Mouse (Mus musculus) forebrain, embryonic 13.5 days (tissue): ENCODE measurements at regions not wholly inside any gene's neighbourhood (a gene's known extent, or its start where the extent isn't known, plus 50 kb on each side); places are given as distances from the start of the nearest gene placed in this dataset.

Experiments
- ATAC-seq: fragments of 200-750 bp; cut with Nextera tagmentation; 2 replicates; pipeline ENCODE4 v1.8.0; 2017
- H3K27ac ChIP-seq: fragments of 300-500 bp; sonication (generic); 2 replicates; pipeline ENCODE4 v1.5.1; 2015; ENCODE audit warnings: inconsistent platforms, mild to moderate bottlenecking, moderate library complexity
- H3K27me3 ChIP-seq: fragments of 300-500 bp; sonication (generic); 2 replicates; pipeline ENCODE4 v1.6.1; 2015; ENCODE audit warnings: mild to moderate bottlenecking, inconsistent platforms
- H3K36me3 ChIP-seq: fragments of 300-500 bp; sonication (generic); 2 replicates; pipeline ENCODE4 v1.6.1; 2015; ENCODE audit warnings: mild to moderate bottlenecking, inconsistent platforms; ENCODE audit not compliant: poor library complexity, severe bottlenecking
- H3K4me1 ChIP-seq: fragments of 300-500 bp; sonication (generic); 2 replicates; pipeline ENCODE4 v1.6.1; 2015; ENCODE audit warnings: inconsistent platforms
- H3K4me2 ChIP-seq: fragments of 300-500 bp; sonication (generic); 2 replicates; pipeline ENCODE4 v1.6.1; 2015; ENCODE audit warnings: inconsistent platforms, mild to moderate bottlenecking, moderate library complexity
- H3K4me3 ChIP-seq: fragments of 300-500 bp; sonication (generic); 2 replicates; pipeline ENCODE4 v1.5.1; 2015; ENCODE audit warnings: mild to moderate bottlenecking, inconsistent platforms
- H3K9ac ChIP-seq: fragments of 300-500 bp; sonication (generic); 2 replicates; pipeline ENCODE4 v1.6.1; 2015; ENCODE audit warnings: mild to moderate bottlenecking, inconsistent platforms
- H3K9me3 ChIP-seq: fragments of 300-500 bp; sonication (generic); replicated peaks from 2 replicates; pipeline ENCODE4 v1.6.1; 2016; ENCODE audit warnings: inconsistent platforms
- WGBS: fragments of 180-500 bp; shearing (Covaris S2); methylation state at CpG from one replicate; pipeline ENCODE4 v1.1.7; 2015; 5-methylcytosine and 5-hydroxymethylcytosine counted together

GRCm38 (mm10) chr4:55604915-55605314 lies 72.6 kb upstream of the Klf4 start:
- Histone ChIP-seq H3K36me3 (no peaks in the 10 kb centered on the region), H3K27ac (no peak overlapping the region), H3K9me3 (no peaks in the 10 kb centered on the region), H3K27me3 (no peaks in the 10 kb centered on the region), H3K4me3 (no peak overlapping the region), H3K4me2 (no peak overlapping the region), H3K9ac (no peak overlapping the region), H3K4me1 (peaks cover 7% of the 10 kb centered on the region)
- ATAC-seq, result no peak
- WGBS, result 89% methylated on average over 11 of the region's 11 CpGs

DNA sequence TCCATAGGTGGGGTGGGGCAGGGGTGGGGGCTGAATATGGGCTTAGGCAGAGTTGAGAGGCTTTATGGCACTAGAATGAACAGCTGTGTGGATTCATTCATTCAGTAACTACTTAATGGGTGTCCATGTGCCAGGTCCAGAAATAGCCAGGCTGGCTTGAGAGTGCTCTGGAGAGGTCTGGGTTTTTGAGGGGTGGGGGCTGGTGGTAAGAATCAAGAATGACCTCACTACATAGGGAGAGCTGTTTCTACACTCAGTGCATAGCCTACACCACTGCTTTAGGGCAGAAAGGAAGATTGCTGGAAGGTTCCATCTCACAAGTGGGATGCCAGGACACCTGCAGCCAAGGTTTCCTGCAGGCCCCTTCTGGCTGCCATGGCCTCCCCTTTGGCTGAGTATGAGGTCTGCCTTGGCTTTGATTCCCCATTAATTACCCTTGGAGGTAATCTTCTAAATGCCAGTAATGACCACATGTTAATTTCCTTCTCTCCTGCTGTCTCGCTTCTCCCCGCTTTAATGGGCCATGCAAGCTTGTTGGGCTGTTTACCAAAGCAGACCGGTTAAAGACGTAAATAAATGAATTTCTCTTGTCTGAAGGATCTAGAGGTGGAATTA lies 71.7 kb upstream of the Klf4 start:
- H3K9ac ChIP-seq, result no peak overlapping the region

GRCm38 (mm10) chr4:55595203-55595602 lies 62.9 kb upstream of the Klf4 start:
- Histone ChIP-seq H3K9ac (no peak overlapping the region), H3K36me3 (no peaks in the 10 kb centered on the region), H3K4me1 (no peaks in the 10 kb centered on the region), H3K4me3 (no peak overlapping the region), H3K27ac (no peak overlapping the region), H3K4me2 (no peak overlapping the region), H3K9me3 (no peaks in the 10 kb centered on the region), H3K27me3 (no peaks in the 10 kb centered on the region)
- 94% methylated on average over 7 of the region's 7 CpGs for WGBS
- ATAC-seq, result no peak

More for the DNA sequence above, 71.7 kb upstream of the Klf4 start:
- Histone ChIP-seq H3K4me1 (peaks cover 7% of the 10 kb centered on the region), H3K36me3 (no peaks in the 10 kb centered on the region), H3K4me3 (no peak overlapping the region), H3K9me3 (no peaks in the 10 kb centered on the region), H3K27me3 (no peaks in the 10 kb centered on the region), H3K4me2 (no peak overlapping the region), H3K27ac (no peak overlapping the region)
- ATAC-seq, result no peak
- 50% methylated on average over 4 of the region's 4 CpGs for WGBS

DNA sequence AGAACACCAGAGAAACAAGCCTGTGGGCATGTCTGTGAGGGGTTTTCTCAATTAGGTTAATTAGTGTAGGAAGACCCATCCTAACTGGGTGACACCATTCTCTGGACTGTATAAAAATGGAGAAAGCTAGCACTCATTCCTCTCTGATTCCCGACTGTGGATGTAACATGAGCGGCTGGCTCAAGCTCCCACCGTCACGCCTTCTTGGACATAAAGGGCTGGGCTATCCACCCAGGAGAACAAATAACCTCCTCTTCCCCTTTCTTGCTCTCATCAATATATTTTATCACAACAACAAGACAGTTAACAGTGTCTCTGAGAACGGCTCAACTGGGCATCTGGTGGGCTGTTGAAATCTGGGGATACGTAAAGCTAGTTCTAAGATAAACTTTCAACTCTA lies 62.4 kb upstream of the Klf4 start:
- Histone ChIP-seq H3K4me1 (no peaks in the 10 kb centered on the region), H3K4me3 (no peak overlapping the region), H3K27ac (no peak overlapping the region), H3K9me3 (no peaks in the 10 kb centered on the region), H3K9ac (no peak overlapping the region), H3K36me3 (no peaks in the 10 kb centered on the region), H3K27me3 (no peaks in the 10 kb centered on the region), H3K4me2 (no peak overlapping the region)
- no peak for ATAC-seq
- 86% methylated on average over 6 of the region's 6 CpGs for WGBS

- WGBS, result 18% methylated on average over 3 of the region's 3 CpGs
- H3K4me3 ChIP-seq, result no peak overlapping the region
- no peak overlapping the region for H3K4me2 ChIP-seq
- ATAC-seq, result no peak
- no peaks in the 10 kb centered on the region for H3K9me3 ChIP-seq
- H3K27me3 ChIP-seq, result no peaks in the 10 kb centered on the region
- no peak overlapping the region for H3K9ac ChIP-seq
- no peaks in the 10 kb centered on the region for H3K4me1 ChIP-seq
- no peak overlapping the region for H3K27ac ChIP-seq
- H3K36me3 ChIP-seq, result no peaks in the 10 kb centered on the region
These were observed 60.9 kb upstream of the Klf4 start for GRCm38 (mm10) chr4:55593132-55593531.

DNA sequence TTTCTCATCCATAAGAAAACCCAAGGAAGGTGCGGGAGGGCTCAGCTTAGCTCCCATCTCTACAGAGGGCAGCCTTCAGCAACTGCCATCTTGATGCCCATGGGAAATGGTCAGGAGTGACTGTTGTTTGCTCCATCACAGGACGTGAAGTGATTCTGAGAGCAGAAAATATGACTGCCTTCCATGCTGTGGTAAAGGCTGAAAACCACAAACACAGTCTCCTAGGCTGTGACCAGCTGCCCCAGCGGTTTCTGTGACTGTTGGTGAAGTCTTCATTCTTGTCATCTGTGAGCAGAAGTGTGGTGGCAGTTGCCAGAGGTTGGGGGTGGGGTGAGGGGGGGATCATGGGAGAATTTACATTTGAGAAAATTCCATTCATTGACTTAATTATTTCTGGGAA lies 53.9 kb upstream of the Klf4 start:
- Histone ChIP-seq H3K27me3 (no peaks in the 10 kb centered on the region), H3K9ac (no peak overlapping the region), H3K4me3 (no peak overlapping the region), H3K4me1 (no peaks in the 10 kb centered on the region), H3K4me2 (no peak overlapping the region), H3K9me3 (no peaks in the 10 kb centered on the region), H3K27ac (no peak overlapping the region), H3K36me3 (no peaks in the 10 kb centered on the region)
- whole genome bisulfite sequencing, result 90% methylated on average over 3 of the region's 3 CpGs
- no peak for ATAC-seq

GRCm38 (mm10) chr4:55583589-55583988 lies 51.3 kb upstream of the Klf4 start:
- Histone ChIP-seq H3K4me1 (no peaks in the 10 kb centered on the region), H3K27ac (no peak overlapping the region), H3K4me3 (no peak overlapping the region), H3K9me3 (no peaks in the 10 kb centered on the region), H3K27me3 (no peaks in the 10 kb centered on the region), H3K4me2 (no peak overlapping the region), H3K9ac (no peak overlapping the region), H3K36me3 (no peaks in the 10 kb centered on the region)
- WGBS, result 53% methylated on average over 8 of the region's 8 CpGs
- no peak for ATAC-seq
